Mouse (Mus musculus) cortical plate, adult 2 months (tissue): ENCODE results near the gene Tlcd2. TPM values are rescaled to one million over a fixed set of nuclear protein-coding genes. Genes with fewer than 3 reads are reported as not detected.

Experiments used
- H3K27ac ChIP-seq: fragments of 200-500 bp; 2 replicates; pipeline ENCODE4 v1.5.1; 2012; ENCODE audit warnings: low read length, control low read depth, inconsistent platforms; ENCODE audit not compliant: insufficient read depth
- H3K4me1 ChIP-seq: fragments of 200-500 bp; 2 replicates; pipeline ENCODE4 v1.6.1; 2011; ENCODE audit warnings: low read length; ENCODE audit not compliant: control insufficient read depth, insufficient read depth
- H3K4me3 ChIP-seq: fragments of 200-500 bp; 2 replicates; pipeline ENCODE4 v1.5.1; 2011; ENCODE audit warnings: mild to moderate bottlenecking, low read length, control low read depth; ENCODE audit not compliant: insufficient read depth
- CTCF ChIP-seq: fragments of 200-500 bp; IDR thresholded peaks from 2 replicates; pipeline ENCODE4 v1.5.1; 2011; ENCODE audit warnings: mild to moderate bottlenecking, control low read depth, low read length; ENCODE audit not compliant: insufficient read depth; ENCODE audit errors: extremely low read depth
- POLR2A ChIP-seq: fragments of 200-500 bp; IDR thresholded peaks from 2 replicates; pipeline ENCODE4 v1.6.1; 2011; ENCODE audit warnings: mild to moderate bottlenecking, low read length, control low read depth; ENCODE audit not compliant: insufficient read depth; ENCODE audit errors: extremely low read depth
- polyA plus RNA-seq: library from polyadenylated mRNA; depleted of rRNA; stranded (reverse); fragments of >200 nt; gene quantifications from 2 replicates; pipeline ENCODE4 v1.2.3, GENCODE M21; 2012; rRNA removed

Tlcd2 gene
- 0.89 and 1.3 TPM in 2 replicates for polyA plus RNA-seq

GRCm38 (mm10) chr11:75460844-75461742 lies at the start of gene Tlcd2:
Gene Tlcd2 (plus strand): TSS chr11:75461715.
- TF ChIP-seq POLR2A (peak; percentile 98), CTCF (no peak)
- Histone ChIP-seq H3K4me3 (peak within 1 kb of the TSS; percentile 79), H3K27ac (peak within 1 kb of the TSS; percentile 69), H3K4me1 (peaks cover 6% of the 10 kb centered on the region)

GRCm38 (mm10) chr11:75415096-75415495 lies 46.4 kb upstream of the Tlcd2 start:
- Histone ChIP-seq H3K27ac (no peak overlapping the region), H3K4me1 (no peaks in the 10 kb centered on the region), H3K4me3 (no peak overlapping the region)
- TF ChIP-seq CTCF (no peak), POLR2A (no peak)

GRCm38 (mm10) chr11:75415994-75416393 lies 45.5 kb upstream of the Tlcd2 start:
- Histone ChIP-seq H3K27ac (no peak overlapping the region), H3K4me3 (no peak overlapping the region), H3K4me1 (no peaks in the 10 kb centered on the region)
- TF ChIP-seq POLR2A (no peak), CTCF (no peak)

GRCm38 (mm10) chr11:75420037-75420436 lies 41.5 kb upstream of the Tlcd2 start:
- no peak overlapping the region for H3K4me3 ChIP-seq
- no peaks in the 10 kb centered on the region for H3K4me1 ChIP-seq
- TF ChIP-seq CTCF = no peak
- no peak for TF ChIP-seq POLR2A
- no peak overlapping the region for H3K27ac ChIP-seq

GRCm38 (mm10) chr11:75420810-75421374 lies 40.6 kb upstream of the Tlcd2 start:
- Histone ChIP-seq H3K4me1 (no peaks in the 10 kb centered on the region), H3K27ac (no peak overlapping the region), H3K4me3 (no peak overlapping the region)
- no peak for TF ChIP-seq POLR2A
- no peak for TF ChIP-seq CTCF

- Histone ChIP-seq H3K27ac (no peak overlapping the region), H3K4me3 (no peak overlapping the region), H3K4me1 (no peaks in the 10 kb centered on the region)
- no peak for TF ChIP-seq POLR2A
- TF ChIP-seq CTCF = no peak
Measured at GRCm38 (mm10) chr11:75421375-75422012, 40.0 kb upstream of the Tlcd2 start.

- H3K27ac ChIP-seq = no peak within 1 kb of the TSS
- TF ChIP-seq POLR2A (no peak), CTCF (no peak)
- H3K4me1 ChIP-seq = no peaks in the 10 kb centered on the region
- no peak within 1 kb of the TSS for H3K4me3 ChIP-seq
Measured at GRCm38 (mm10) chr11:75422013-75422792, 39.3 kb upstream of the Tlcd2 start, which contains the start of gene Serpinf1. Gene Serpinf1 (minus strand): TSS chr11:75422701.

GRCm38 (mm10) chr11:75423091-75423490 lies 38.4 kb upstream of the Tlcd2 start:
- Histone ChIP-seq H3K4me1 (no peaks in the 10 kb centered on the region), H3K4me3 (no peak overlapping the region), H3K27ac (no peak overlapping the region)
- no peak for TF ChIP-seq CTCF
- no peak for TF ChIP-seq POLR2A

GRCm38 (mm10) chr11:75424033-75424432 lies 37.5 kb upstream of the Tlcd2 start:
- TF ChIP-seq POLR2A = no peak
- TF ChIP-seq CTCF = no peak

More at GRCm38 (mm10) chr11:75424033-75424432, 37.5 kb upstream of the Tlcd2 start:
- Histone ChIP-seq H3K4me1 (no peaks in the 10 kb centered on the region), H3K4me3 (no peak overlapping the region), H3K27ac (no peak overlapping the region)
